Mouse (Mus musculus): ENCODE measurements around the gene Notch4.

DNA sequence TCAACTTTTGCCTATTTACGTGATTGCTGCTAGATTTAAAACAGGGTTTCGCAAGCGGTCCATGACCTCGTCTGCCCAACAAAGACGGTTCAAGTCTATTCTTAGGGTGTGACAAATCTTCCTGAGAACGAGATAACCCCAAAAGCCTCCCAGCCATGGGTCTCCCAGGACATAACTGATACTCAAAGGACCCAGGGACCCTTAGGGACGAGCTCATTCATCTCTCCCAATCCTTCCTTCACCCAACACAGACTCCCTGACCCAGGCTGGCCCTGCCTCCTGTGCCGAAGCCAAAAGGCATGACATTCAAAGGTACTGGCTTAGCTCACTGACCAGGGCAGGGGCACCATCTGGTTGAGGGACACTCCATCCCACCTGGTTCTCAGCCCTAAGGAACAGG is 7.7 kb upstream of the Notch4 start:
- no peak for TF ChIP-seq CTCF (IDR thresholded peaks at IDR 0.05; ENCODE audit: low read depth)
- no peak for TF ChIP-seq EP300 (IDR thresholded peaks at IDR 0.05; ENCODE audit: low read depth)
